In the genomic region with DNA sequence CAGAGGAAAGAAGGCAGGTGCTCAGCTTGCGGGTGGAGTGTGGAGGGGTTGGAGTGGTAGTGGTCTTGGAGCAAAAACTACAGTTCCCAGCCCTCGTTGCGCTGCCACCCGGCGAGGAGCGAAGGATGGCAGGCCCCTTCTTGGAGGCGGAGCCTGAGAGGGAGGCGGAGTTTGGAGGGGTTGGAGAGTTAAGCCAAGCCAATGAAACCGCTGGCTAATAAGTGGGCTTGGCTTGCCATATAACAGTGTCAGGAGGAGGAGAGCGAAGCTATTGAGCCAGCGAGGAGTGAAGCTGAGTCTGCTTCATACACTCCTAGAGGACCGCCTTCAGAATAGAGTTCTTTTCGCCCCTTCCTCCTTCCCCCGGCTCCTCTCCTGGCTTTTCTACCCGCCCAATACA, we compare ENCODE assay signal across 9 mouse cellular contexts. TPM values are rescaled to one million over a fixed set of nuclear protein-coding genes. Genes with fewer than 3 reads are reported as not detected.
DNase-seq lines count a peak whose midpoint lies in the region; ATAC-seq and TF ChIP-seq lines count a peak whose summit lies in the region.
"Had no signal": no experiment of that assay in that cellular context is flagged by ENCODE, and none has a peak within 500 bp of the region (broad histone marks: within the 10 kb centered on the region; RNA-seq: fewer than 3 reads in every experiment).

Kcnn3 (plus strand) TSS at position 271 of the 400 bp plus-strand sequence.

- peak; percentile 89 to 91 for ATAC-seq in hematopoietic stem cell, adult 5-6 weeks (replicated peaks in 1 of 2; ENCODE audit: insufficient read depth in 1 of 2, low FRiP score in 2 of 2, low TSS enrichment in 1 of 2, low read depth in 1 of 2, poor library complexity in 2 of 2, severe bottlenecking in 2 of 2)
- ATAC-seq in liver, postnatal 0 days: peak; percentile 74
- ATAC-seq in neural tube, embryonic 14.5 days (ENCODE audit: low read depth): peak; percentile 94

- TF ChIP-seq CTCF in layer of hippocampus, adult 2 months (conservative IDR thresholded peaks at IDR 0.05): no peak
- TF ChIP-seq CTCF in liver, postnatal 0 days (IDR thresholded peaks at IDR 0.05; ENCODE audit: low read depth): no peak

- H3K27me3 ChIP-seq in liver, postnatal 0 days (ENCODE audit: insufficient read depth, low read length): peaks cover 45% of the 10 kb centered on the region
- H3K27me3 ChIP-seq in neural tube, embryonic 14.5 days (ENCODE audit: control insufficient read depth, insufficient read depth, low read length): no peaks in the 10 kb centered on the region

- H3K4me3 ChIP-seq in layer of hippocampus, adult 2 months: peak within 1 kb of the TSS; percentile 73
- H3K4me3 ChIP-seq in liver, postnatal 0 days (ENCODE audit: low read depth, low read length): peak within 1 kb of the TSS; percentile 25
- H3K4me3 ChIP-seq in neural tube, embryonic 14.5 days (ENCODE audit: low read depth, low read length): peak within 1 kb of the TSS; percentile 40

- H3K36me3 ChIP-seq in liver, postnatal 0 days (replicated peaks; ENCODE audit: insufficient read depth, low read length): no peaks in the 10 kb centered on the region
- no peaks in the 10 kb centered on the region for H3K36me3 ChIP-seq in neural tube, embryonic 14.5 days (ENCODE audit: control insufficient read depth, insufficient read depth, low read length)

- TF ChIP-seq EP300 in liver, postnatal 0 days (IDR thresholded peaks at IDR 0.05; ENCODE audit: low read depth): no peak

- peak within 1 kb of the TSS; percentile 58 for H3K4me2 ChIP-seq in liver, postnatal 0 days (ENCODE audit: low read depth, low read length)
- peak within 1 kb of the TSS; percentile 87 for H3K4me2 ChIP-seq in neural tube, embryonic 14.5 days (ENCODE audit: low read depth, low read length)

- 0 out of 2 replicates have a peak, but pooled peaks cover 2% of the 10 kb centered on the region for H3K9me3 ChIP-seq in liver, postnatal 0 days (ENCODE audit: low read length)
- no peaks in the 10 kb centered on the region for H3K9me3 ChIP-seq in neural tube, embryonic 14.5 days (ENCODE audit: control insufficient read depth, low read length)

- peak; percentile 81 for DNase-seq in Muller cell, postnatal 12 days (ENCODE audit: inconsistent ontology term)
- DNase-seq in cerebellum, adult 9-11 months: peak; percentile 46
- DNase-seq in frontal cortex, postnatal 10 days (ENCODE audit: low spot score in 2 of 2): peak; percentile 87 to 91
- peak; percentile 92 to 96 for DNase-seq in layer of hippocampus, adult 2 months (ENCODE audit: low spot score in 2 of 2)
- peak; percentile 73 for DNase-seq in liver, postnatal 0 days
- DNase-seq in thymus, postnatal 36 days: peak; percentile 5 to 19

- no peak within 1 kb of the TSS for H3K9ac ChIP-seq in liver, postnatal 0 days (replicated peaks)
- H3K9ac ChIP-seq in neural tube, embryonic 14.5 days (replicated peaks; ENCODE audit: low read depth, low read length): peak within 1 kb of the TSS; percentile 50

- 1% methylated on average over 15 of the region's 15 CpGs for WGBS in liver, postnatal 0 days (ENCODE audit: insufficient replicate concordance)
- WGBS in neural tube, embryonic 14.5 days: under 1% methylated on average over 15 of the region's 15 CpGs

- peaks cover 7% of the 10 kb centered on the region for H3K4me1 ChIP-seq in liver, postnatal 0 days (ENCODE audit: insufficient read depth)
- H3K4me1 ChIP-seq in neural tube, embryonic 14.5 days (ENCODE audit: control insufficient read depth, insufficient read depth, low read length): peaks cover 18% of the 10 kb centered on the region

- peak within 1 kb of the TSS; percentile 84 for H3K27ac ChIP-seq in layer of hippocampus, adult 2 months
- no peak within 1 kb of the TSS for H3K27ac ChIP-seq in liver, postnatal 0 days (ENCODE audit: low read depth)
- H3K27ac ChIP-seq in neural tube, embryonic 14.5 days (ENCODE audit: low read depth, low read length): peak within 1 kb of the TSS; percentile 18; the same call in 1 of the 2 replicates
- H3K27ac ChIP-seq: macrophage had no signal

RNA-seq across cellular contexts. Expression of gene Kcnn3, which starts in this region (rescaled TPM):
- total RNA-seq in hematopoietic stem cell, adult 5-6 weeks (2017): not detected in 2 replicates
- total RNA-seq in layer of hippocampus, adult 2 months (2021): 10 to 100 TPM; 25.6 to 29.1 TPM
- 0.04 TPM in 2 replicates for polyA plus RNA-seq in liver, postnatal 0 days (2015; fragmentation: Nextera tagmentation; extraction: Ambion mirVana)
- 6.1 and 9.9 TPM in 2 replicates for polyA plus RNA-seq in neural tube, embryonic 14.5 days (2014; fragmentation: Nextera tagmentation; extraction: Ambion mirVana)

Comparison
In these comparisons a context has a peak if more than half of its experiments do, and no peak if none do; other contexts are left out.
1. RNA of gene Kcnn3 (total RNA-seq): 25.6 to 29.1 TPM in layer of hippocampus, adult 2 months; not detected in hematopoietic stem cell, adult 5-6 weeks; every median in the first group is over 10 times any median in the second.
2. Peak in ATAC-seq in hematopoietic stem cell, adult 5-6 weeks; RNA of the gene not detected or under 1 TPM.
3. Peak in DNase-seq, ATAC-seq, H3K4me3 ChIP-seq and H3K4me2 ChIP-seq in liver, postnatal 0 days; RNA of the gene not detected or under 1 TPM.
4. DNase-seq: peak in every context shown above with its lines; median percentile 94 in layer of hippocampus, adult 2 months; 89 in frontal cortex, postnatal 10 days; 81 in Muller cell, postnatal 12 days; 73 in liver, postnatal 0 days; 46 in cerebellum, adult 9-11 months; 12 in thymus, postnatal 36 days.
5. Peak in every context shown above with its lines, with median percentiles within 50 percentile points of each other: ATAC-seq and H3K4me3 ChIP-seq.